Mouse (Mus musculus) liver, embryonic 14.5 days (tissue): ENCODE data around the gene Zfp553.

Experiments used
- CTCF ChIP-seq: IDR thresholded peaks from 2 replicates; pipeline ENCODE4 v1.5.1; 2016; ENCODE audit warnings: antibody characterized with exemption, low read depth, control low read depth
- EP300 ChIP-seq: IDR thresholded peaks from 2 replicates; pipeline ENCODE4 v1.6.1; 2016; ENCODE audit warnings: antibody characterized with exemption, low read depth

DNA sequence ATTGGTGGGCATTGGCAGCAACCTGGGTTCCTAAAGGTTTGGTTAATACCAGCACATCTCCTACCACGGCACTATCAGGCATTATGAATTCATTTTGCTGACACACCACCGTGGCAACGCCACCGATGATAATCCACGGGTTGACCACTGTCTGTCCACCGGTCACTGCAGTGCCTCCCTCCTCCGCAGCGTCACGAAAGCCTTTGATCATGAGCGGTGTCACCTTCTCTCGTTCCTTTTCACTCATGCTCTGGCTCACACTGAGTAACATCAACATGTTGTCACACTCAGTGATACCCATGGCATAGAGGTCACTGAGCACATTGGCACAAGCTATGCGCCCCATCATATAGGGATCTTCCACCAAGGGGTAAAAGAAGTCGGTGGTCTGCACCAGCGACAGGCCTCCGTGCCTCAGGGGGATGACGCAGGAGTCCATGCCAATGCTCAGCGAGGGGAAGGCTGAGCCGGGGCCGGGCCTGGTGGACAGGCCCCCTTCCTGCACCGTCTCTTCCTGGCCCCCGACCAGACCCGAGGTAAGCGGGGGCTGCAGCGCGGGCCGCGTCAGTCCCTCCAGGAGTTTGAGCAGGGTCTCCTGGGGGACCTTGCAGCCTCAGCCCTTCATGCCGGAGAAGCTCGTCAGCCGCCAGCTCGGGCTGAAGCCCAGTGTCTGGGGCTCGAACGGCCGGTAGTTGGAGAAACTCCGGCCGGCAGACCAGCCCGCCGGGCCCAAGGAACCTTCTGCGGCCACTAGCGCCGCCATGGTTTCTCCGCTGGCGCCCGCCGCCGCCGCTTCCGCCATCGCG is 40.5 kb downstream of the Zfp553 start:
- TF ChIP-seq CTCF, result 0 out of 2 replicates have a peak, but pooled peaks have one; percentile 2
- no peak for TF ChIP-seq EP300
